Mouse (Mus musculus) cortical plate, adult 2 months (tissue): ENCODE data around the gene Gm6685.

Experiments used
- CTCF ChIP-seq: fragments of 200-500 bp; IDR thresholded peaks from 2 replicates; pipeline ENCODE4 v1.5.1; 2011; ENCODE audit warnings: mild to moderate bottlenecking, control low read depth, low read length; ENCODE audit not compliant: insufficient read depth; ENCODE audit errors: extremely low read depth
- POLR2A ChIP-seq: fragments of 200-500 bp; IDR thresholded peaks from 2 replicates; pipeline ENCODE4 v1.6.1; 2011; ENCODE audit warnings: mild to moderate bottlenecking, low read length, control low read depth; ENCODE audit not compliant: insufficient read depth; ENCODE audit errors: extremely low read depth

- no peak for TF ChIP-seq POLR2A
- no peak for TF ChIP-seq CTCF
Measured at GRCm38 (mm10) chr11:28365209-28365928, 25.7 kb upstream of the Gm6685 start.
